Mouse (Mus musculus) kidney, adult 2 months (tissue): ENCODE data around the gene Gm16503.
"Not testable (repeated sequence)": the region's sequence is repeated elsewhere in the genome, so short reads cannot be mapped to it uniquely, and the experiment has no call there.

Source experiments
- CTCF ChIP-seq: fragments of 200-500 bp; conservative IDR thresholded peaks from 2 replicates; pipeline ENCODE4 v1.5.1; 2011; ENCODE audit warnings: low read depth, mild to moderate bottlenecking, control low read depth, low read length, moderate library complexity, mixed read lengths; ENCODE audit not compliant: insufficient read depth, insufficient read length
- POLR2A ChIP-seq: fragments of 200-500 bp; IDR thresholded peaks from one replicate; pipeline ENCODE4 v1.6.1; 2011; ENCODE audit warnings: low read depth, low read length, control low read depth

DNA sequence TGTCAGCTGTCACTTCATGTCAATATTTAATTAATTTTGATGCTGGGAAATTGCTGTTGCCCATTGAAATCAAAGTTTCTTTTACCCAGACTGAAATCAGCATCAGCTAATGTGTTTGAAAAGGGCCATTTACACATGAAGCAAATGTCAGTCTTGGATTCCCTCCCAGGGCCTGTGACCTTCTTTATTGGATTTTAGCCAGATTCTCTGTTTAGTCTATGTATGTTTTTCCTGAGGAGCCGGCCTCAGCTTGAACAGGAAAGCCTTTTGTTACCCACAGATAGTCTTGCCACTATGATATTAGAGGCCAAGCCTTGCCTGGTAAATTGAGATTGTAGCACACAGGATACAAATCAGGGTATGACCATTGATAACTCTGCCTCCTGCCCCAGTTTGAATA lies 19.1 kb downstream of the Gm16503 start:
- TF ChIP-seq CTCF, POLR2A: not testable (repeated sequence)
